Mouse (Mus musculus) heart, adult 2 months (tissue): ENCODE measurements around the gene Dgkk.

Experiments used
- CTCF ChIP-seq: fragments of 200-600 bp; IDR thresholded peaks from 2 replicates; pipeline ENCODE4 v1.8.1; 2022; ENCODE audit warnings: antibody characterized with exemption, mild to moderate bottlenecking, moderate library complexity
- EP300 ChIP-seq: fragments of 200-500 bp; IDR thresholded peaks from 2 replicates; pipeline ENCODE4 v1.6.1; 2011; ENCODE audit warnings: low read depth, low read length, control low read depth; ENCODE audit not compliant: insufficient read depth
- POLR2A ChIP-seq: fragments of 200-500 bp; IDR thresholded peaks from 2 replicates; pipeline ENCODE4 v1.6.1; 2011; ENCODE audit warnings: mild to moderate bottlenecking, low read depth, low read length, control low read depth; ENCODE audit not compliant: insufficient read depth

- TF ChIP-seq POLR2A (no peak), CTCF (no peak), EP300 (no peak)
These were observed 45.1 kb upstream of the Dgkk start for GRCm38 (mm10) chrX:6733998-6734397.
